Mouse (Mus musculus): ENCODE data around the gene Utp11. TPM values are rescaled to one million over a fixed set of nuclear protein-coding genes. Genes with fewer than 3 reads are reported as not detected.
A peak's percentile ranks its signal among the peaks of the same experiment; 100 is the strongest.

Utp11 gene
- total RNA-seq, 1 experiment, result 39.7 TPM

- Histone ChIP-seq H3K9ac (ENCODE audit: insufficient read depth, low read depth, low read length, poor library complexity, severe bottlenecking) (peak overlapping the region; percentile 80), H3K4me3 (ENCODE audit: insufficient read depth in 1 of 2, low read depth in 1 of 2, low read length in 2 of 2, poor library complexity in 1 of 2, severe bottlenecking in 1 of 2) (peak overlapping the region; percentile 87 to 91), H3K36me3 (ENCODE audit: control insufficient read depth, insufficient read depth, low read length, poor library complexity, severe bottlenecking) (peaks cover 3% of the 10 kb centered on the region; the same call in 1 of the 2 replicates), H3K9me3 (ENCODE audit: control insufficient read depth, insufficient read depth, low read depth, low read length) (no peaks in the 10 kb centered on the region), H3K27ac (ENCODE audit: insufficient read depth, low read depth, low read length, poor library complexity, severe bottlenecking) (no peak overlapping the region), H3K4me1 (ENCODE audit: control insufficient read depth in 2 of 2, insufficient read depth in 2 of 2, low read length in 2 of 2, poor library complexity in 1 of 2) (peaks cover 4 to 9% of the 10 kb centered on the region in 2 experiments; a peak in 2 of 4 replicates)
- DNase-seq (ENCODE audit: low read depth, low spot score), result peak; percentile 74
- in situ Hi-C loops (cut with MboI; ENCODE audit: low sequenced_read_pairs in 2 of 2, unreplicated experiment in 2 of 2), result no loop called here
- TF ChIP-seq HCFC1 (IDR thresholded peaks at IDR 0.05; ENCODE audit: borderline replicate concordance, insufficient read depth, low read length), result no peak
- TF ChIP-seq ZC3H11A (IDR thresholded peaks at IDR 0.05; ENCODE audit: borderline replicate concordance, low read depth, low read length), result no peak
- TF ChIP-seq ZNF384 (IDR thresholded peaks at IDR 0.05; ENCODE audit: low read depth, low read length), result no peak
- TF ChIP-seq CHD2 (IDR thresholded peaks at IDR 0.05; ENCODE audit: low read depth, low read length), result no peak; the same call in 1 of the 2 replicates
- no peak for TF ChIP-seq MAFK (IDR thresholded peaks at IDR 0.05; ENCODE audit: insufficient read depth, low read depth, low read length)
Observed at GRCm38 (mm10) chr4:124656854-124657650, 36.3 kb downstream of the Utp11 start.

- peaks cover 4 to 9% of the 10 kb centered on the region in 2 experiments; a peak in 2 of 4 replicates for H3K4me1 ChIP-seq (ENCODE audit: control insufficient read depth in 2 of 2, insufficient read depth in 2 of 2, low read length in 2 of 2, poor library complexity in 1 of 2)
- no peak within 1 kb of the TSS for H3K27ac ChIP-seq (ENCODE audit: insufficient read depth, low read depth, low read length, poor library complexity, severe bottlenecking)
- in situ Hi-C loops (cut with MboI; ENCODE audit: low sequenced_read_pairs in 2 of 2, unreplicated experiment in 2 of 2), result no loop called here
Observed at GRCm38 (mm10) chr4:124656518-124656853, 36.9 kb downstream of the Utp11 start, which contains the start of gene Pou3f1. TSS of gene Pou3f1 (plus strand) at chr4:124656807.

GRCm38 (mm10) chr4:124652886-124653285 lies 40.5 kb downstream of the Utp11 start:
- no peaks in the 10 kb centered on the region for H3K9me3 ChIP-seq (ENCODE audit: control insufficient read depth, insufficient read depth, low read depth, low read length)
- TF ChIP-seq HCFC1 (IDR thresholded peaks at IDR 0.05; ENCODE audit: borderline replicate concordance, insufficient read depth, low read length) (no peak), ZNF384 (IDR thresholded peaks at IDR 0.05; ENCODE audit: low read depth, low read length) (no peak), ZC3H11A (IDR thresholded peaks at IDR 0.05; ENCODE audit: borderline replicate concordance, low read depth, low read length) (no peak), CHD2 (IDR thresholded peaks at IDR 0.05; ENCODE audit: low read depth, low read length) (no peak), MAFK (IDR thresholded peaks at IDR 0.05; ENCODE audit: insufficient read depth, low read depth, low read length) (no peak)
- no peak overlapping the region for H3K27ac ChIP-seq (ENCODE audit: insufficient read depth, low read depth, low read length, poor library complexity, severe bottlenecking)
- in situ Hi-C loops (cut with MboI; ENCODE audit: low sequenced_read_pairs in 2 of 2, unreplicated experiment in 2 of 2), result no loop called here
- H3K4me3 ChIP-seq (ENCODE audit: insufficient read depth in 1 of 2, low read depth in 1 of 2, low read length in 2 of 2, poor library complexity in 1 of 2, severe bottlenecking in 1 of 2), result no peak overlapping the region
- H3K36me3 ChIP-seq (ENCODE audit: control insufficient read depth, insufficient read depth, low read length, poor library complexity, severe bottlenecking), result no peaks in the 10 kb centered on the region
- no peak for DNase-seq (ENCODE audit: low read depth, low spot score)
- H3K9ac ChIP-seq (ENCODE audit: insufficient read depth, low read depth, low read length, poor library complexity, severe bottlenecking), result no peak overlapping the region
- peaks cover 4 to 23% of the 10 kb centered on the region in 2 experiments; a peak in 2 of 4 replicates for H3K4me1 ChIP-seq (ENCODE audit: control insufficient read depth in 2 of 2, insufficient read depth in 2 of 2, low read length in 2 of 2, poor library complexity in 1 of 2)

More at GRCm38 (mm10) chr4:124656518-124656853, 36.9 kb downstream of the Utp11 start, which contains the start of gene Pou3f1:
- H3K36me3 ChIP-seq (ENCODE audit: control insufficient read depth, insufficient read depth, low read length, poor library complexity, severe bottlenecking), result peaks cover 3% of the 10 kb centered on the region; the same call in 1 of the 2 replicates
- no peak for DNase-seq (ENCODE audit: low read depth, low spot score)
- H3K9me3 ChIP-seq (ENCODE audit: control insufficient read depth, insufficient read depth, low read depth, low read length), result no peaks in the 10 kb centered on the region
- TF ChIP-seq ZC3H11A (IDR thresholded peaks at IDR 0.05; ENCODE audit: borderline replicate concordance, low read depth, low read length) (no peak), HCFC1 (IDR thresholded peaks at IDR 0.05; ENCODE audit: borderline replicate concordance, insufficient read depth, low read length) (no peak)
- H3K4me3 ChIP-seq (ENCODE audit: insufficient read depth in 1 of 2, low read depth in 1 of 2, low read length in 2 of 2, poor library complexity in 1 of 2, severe bottlenecking in 1 of 2), result peak within 1 kb of the TSS; percentile 87 to 91
- H3K9ac ChIP-seq (ENCODE audit: insufficient read depth, low read depth, low read length, poor library complexity, severe bottlenecking), result peak within 1 kb of the TSS; percentile 80

GRCm38 (mm10) chr4:124647909-124648308 lies 45.5 kb downstream of the Utp11 start:
- Histone ChIP-seq H3K4me1 (ENCODE audit: control insufficient read depth in 2 of 2, insufficient read depth in 2 of 2, low read length in 2 of 2, poor library complexity in 1 of 2) (peaks cover 4 to 41% of the 10 kb centered on the region in 2 experiments; a peak in 3 of 4 replicates), H3K36me3 (ENCODE audit: control insufficient read depth, insufficient read depth, low read length, poor library complexity, severe bottlenecking) (no peaks in the 10 kb centered on the region), H3K4me3 (ENCODE audit: insufficient read depth in 1 of 2, low read depth in 1 of 2, low read length in 2 of 2, poor library complexity in 1 of 2, severe bottlenecking in 1 of 2) (no peak overlapping the region), H3K27ac (ENCODE audit: insufficient read depth, low read depth, low read length, poor library complexity, severe bottlenecking) (no peak overlapping the region), H3K9me3 (ENCODE audit: control insufficient read depth, insufficient read depth, low read depth, low read length) (no peaks in the 10 kb centered on the region), H3K9ac (ENCODE audit: insufficient read depth, low read depth, low read length, poor library complexity, severe bottlenecking) (no peak overlapping the region)
- TF ChIP-seq CHD2 (IDR thresholded peaks at IDR 0.05; ENCODE audit: low read depth, low read length), result no peak
- no peak for TF ChIP-seq ZC3H11A (IDR thresholded peaks at IDR 0.05; ENCODE audit: borderline replicate concordance, low read depth, low read length)
- TF ChIP-seq HCFC1 (IDR thresholded peaks at IDR 0.05; ENCODE audit: borderline replicate concordance, insufficient read depth, low read length), result no peak
- no peak for TF ChIP-seq MAFK (IDR thresholded peaks at IDR 0.05; ENCODE audit: insufficient read depth, low read depth, low read length)
- no peak for TF ChIP-seq ZNF384 (IDR thresholded peaks at IDR 0.05; ENCODE audit: low read depth, low read length)
- no peak for DNase-seq (ENCODE audit: low read depth, low spot score)
- in situ Hi-C loops (cut with MboI; ENCODE audit: low sequenced_read_pairs in 2 of 2, unreplicated experiment in 2 of 2), result no loop called here
